Mouse (Mus musculus) forelimb bud, embryonic 11.5 days (tissue): ENCODE results near the gene Med27.

Experiments used
- DNase-seq: peaks from one replicate; pipeline ENCODE4 v3.0.0-alpha.2; 2012; ENCODE audit warnings: low read depth, low spot score

Gene Med27

DNA sequence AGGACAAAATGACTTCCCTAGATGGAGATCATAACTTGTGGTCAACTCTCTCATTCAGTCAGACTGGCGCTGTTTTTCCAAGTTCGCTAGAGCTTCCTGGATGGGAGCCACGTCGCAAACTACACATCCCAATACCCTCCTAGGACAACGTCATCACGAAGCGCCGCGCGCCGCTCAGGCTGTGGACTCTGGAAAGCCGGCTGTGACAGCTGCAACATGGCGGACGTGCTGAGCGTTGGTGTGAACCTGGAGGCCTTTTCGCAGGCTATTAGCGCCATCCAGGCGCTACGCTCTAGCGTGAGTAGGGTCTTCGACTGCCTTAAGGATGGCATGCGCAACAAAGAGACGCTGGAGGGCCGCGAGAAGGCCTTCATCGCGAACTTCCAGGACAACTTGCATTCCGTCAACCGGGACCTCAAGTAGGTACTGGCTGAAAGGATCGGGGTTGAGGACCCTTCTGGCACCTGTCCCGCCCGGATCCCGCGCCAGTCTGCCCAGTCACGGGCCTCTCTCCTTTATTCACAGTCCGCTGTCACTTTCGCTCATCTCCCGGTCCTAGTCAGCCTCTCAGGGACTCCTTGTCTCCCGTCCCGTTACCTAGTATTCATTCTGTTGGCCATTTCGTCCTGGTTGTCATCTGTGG lies at the start of gene Med27:
Gene Med27, plus strand, starts transcription at position 191 of the 643 bp plus-strand sequence.
- peak; percentile 94 for DNase-seq

DNA sequence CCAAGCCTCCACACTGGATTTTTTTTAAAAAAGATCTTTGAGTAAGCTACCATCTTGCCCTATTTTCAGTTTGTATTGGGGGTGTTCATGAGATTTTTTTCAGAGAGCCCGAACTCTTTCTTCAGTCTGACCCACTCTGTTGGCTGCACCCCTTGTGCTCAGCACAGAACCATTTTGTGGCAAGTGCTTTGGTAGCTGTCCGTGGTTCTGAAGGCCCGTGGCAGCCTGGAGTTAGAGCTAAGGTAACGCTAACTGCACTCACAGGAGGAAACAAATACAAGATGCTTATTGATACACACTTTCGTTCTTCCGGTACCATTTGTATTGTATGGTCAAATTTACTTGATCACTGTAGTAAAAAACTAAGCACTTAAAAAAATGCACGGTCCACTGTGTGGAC lies 36.7 kb upstream of the Med27 start:
- DNase-seq = peak; percentile 63

DNA sequence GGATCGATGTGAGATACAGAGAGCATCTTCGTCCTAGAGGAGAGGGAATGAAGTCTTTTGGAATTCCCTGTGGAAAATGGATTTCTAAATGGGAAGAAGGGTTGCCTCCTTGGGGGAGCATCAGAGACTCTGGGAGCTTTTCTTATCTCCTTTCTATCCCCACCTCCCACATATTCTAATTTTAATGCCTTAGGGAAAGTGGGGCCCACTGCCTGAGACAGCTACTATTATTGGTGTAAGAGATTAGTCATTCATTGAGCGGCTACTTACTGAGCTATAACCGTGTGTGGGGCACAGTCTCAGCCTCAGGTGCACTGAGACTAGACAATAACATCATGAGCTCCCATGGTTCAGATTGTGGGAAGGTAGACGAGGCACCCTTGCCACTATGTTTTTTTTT lies 34.6 kb upstream of the Med27 start:
- no peak for DNase-seq

GRCm38 (mm10) chr2:29317906-29318470 lies 28.6 kb upstream of the Med27 start:
- no peak for DNase-seq

GRCm38 (mm10) chr2:29318596-29318995 lies 28.0 kb upstream of the Med27 start:
- no peak for DNase-seq

- no peak for DNase-seq
Observed at GRCm38 (mm10) chr2:29320229-29320751, 26.3 kb upstream of the Med27 start.

DNA sequence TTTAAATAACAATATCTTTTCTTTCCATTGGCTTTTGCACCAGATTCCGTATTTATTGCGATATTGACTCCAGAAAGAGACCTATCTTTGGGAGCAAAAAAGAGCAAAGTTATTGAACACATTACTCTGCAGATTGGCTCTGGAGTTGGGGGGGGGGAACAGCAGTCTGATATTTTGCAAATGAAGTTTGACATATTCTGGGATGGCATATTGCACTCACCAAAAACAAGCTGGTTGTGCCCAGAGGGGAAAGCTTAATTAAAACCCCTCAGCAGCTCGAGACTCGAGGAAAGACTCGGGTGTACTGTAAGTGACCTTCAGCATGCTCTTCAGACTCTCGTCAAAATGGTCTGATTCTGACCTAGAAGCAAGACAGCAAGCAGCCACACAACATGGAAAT lies 25.8 kb upstream of the Med27 start:
- no peak for DNase-seq

DNA sequence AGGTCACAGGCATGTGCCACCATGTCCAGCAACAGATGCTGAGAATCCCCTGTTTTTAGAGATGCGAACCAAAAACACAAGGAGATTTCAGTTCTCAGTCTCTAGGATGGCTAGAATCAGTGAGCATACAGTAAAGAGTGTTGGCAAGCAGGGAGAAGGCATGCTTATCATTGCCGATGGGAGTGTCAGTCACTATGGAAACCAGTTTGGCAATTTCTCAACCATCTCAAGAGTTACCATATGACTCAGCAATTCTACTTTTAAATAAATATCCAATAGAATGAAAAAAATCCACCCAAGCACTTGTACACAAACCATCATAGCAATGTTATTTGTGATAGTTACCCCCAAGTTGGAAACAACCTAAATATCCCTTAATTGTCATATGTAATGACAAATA lies 22.2 kb upstream of the Med27 start:
- DNase-seq = no peak

- DNase-seq = no peak
Observed at GRCm38 (mm10) chr2:29330471-29330870, 16.1 kb upstream of the Med27 start.

DNA sequence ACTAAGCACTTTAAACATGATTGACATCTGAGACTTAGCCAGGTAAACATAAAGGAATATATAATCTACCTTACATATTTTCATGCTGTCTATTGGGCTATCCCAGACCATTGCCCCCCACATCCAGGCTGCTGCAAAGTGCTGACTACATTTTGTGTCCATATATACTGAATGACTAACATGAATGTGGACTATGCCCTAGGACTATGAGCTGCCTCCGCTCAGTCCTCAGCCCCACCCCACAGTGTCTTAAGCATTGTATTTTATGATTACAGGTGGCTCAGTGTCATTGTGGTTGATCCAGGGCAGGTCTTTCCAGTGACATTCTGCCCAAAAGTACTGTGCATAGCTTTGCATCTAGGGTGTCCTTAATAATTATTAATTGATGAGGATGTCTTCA lies 8.2 kb upstream of the Med27 start:
- no peak for DNase-seq

- peak; percentile 26 for DNase-seq
Observed at GRCm38 (mm10) chr2:29358696-29359375, 12.2 kb downstream of the Med27 start.

GRCm38 (mm10) chr2:29360956-29361355 lies 14.3 kb downstream of the Med27 start:
- DNase-seq = no peak

GRCm38 (mm10) chr2:29365000-29365695 lies 18.5 kb downstream of the Med27 start:
- no peak for DNase-seq

DNA sequence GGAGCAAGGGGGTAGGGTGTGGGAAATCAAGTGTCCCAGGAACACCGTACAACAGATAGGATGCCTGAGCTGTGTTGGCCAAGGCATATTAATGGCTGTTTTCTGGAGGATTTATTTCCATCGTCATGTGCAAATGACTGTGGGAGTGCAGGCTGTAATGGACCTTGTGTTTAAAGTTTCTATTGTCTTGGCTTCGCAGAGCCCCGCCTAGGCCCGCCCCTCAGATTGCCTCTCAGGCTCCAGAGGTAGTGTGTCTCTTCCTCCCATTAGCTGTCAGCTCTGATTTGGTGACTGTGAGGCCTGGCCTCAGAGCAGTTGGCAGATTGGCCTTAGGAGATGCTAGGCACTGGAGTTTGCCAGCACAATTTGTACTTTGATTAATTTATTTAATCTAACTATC lies 22.1 kb downstream of the Med27 start:
- DNase-seq = no peak

- no peak for DNase-seq
Observed at GRCm38 (mm10) chr2:29372176-29372575, 25.6 kb downstream of the Med27 start.

- no peak for DNase-seq
Observed at GRCm38 (mm10) chr2:29381683-29382082, 35.1 kb downstream of the Med27 start.

DNA sequence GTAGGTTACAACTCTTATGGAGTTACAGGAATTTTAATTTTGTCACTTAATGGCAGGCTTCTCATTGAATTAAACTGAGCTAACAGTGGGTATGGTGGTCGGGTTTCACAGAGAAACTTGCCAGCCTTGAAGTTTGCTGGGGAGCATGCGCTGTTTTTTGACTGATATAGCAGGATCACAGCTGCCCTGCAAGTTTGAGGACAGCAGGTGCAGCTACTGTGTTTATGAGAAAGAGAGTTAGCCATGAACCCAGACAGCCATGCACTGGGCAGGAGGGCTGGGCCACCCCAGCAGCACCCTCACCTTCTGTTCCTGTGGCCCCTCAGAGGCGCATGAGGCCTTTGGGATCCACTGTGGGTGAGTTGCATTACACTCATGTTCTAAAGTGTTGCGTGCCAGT lies 36.0 kb downstream of the Med27 start:
- no peak for DNase-seq

DNA sequence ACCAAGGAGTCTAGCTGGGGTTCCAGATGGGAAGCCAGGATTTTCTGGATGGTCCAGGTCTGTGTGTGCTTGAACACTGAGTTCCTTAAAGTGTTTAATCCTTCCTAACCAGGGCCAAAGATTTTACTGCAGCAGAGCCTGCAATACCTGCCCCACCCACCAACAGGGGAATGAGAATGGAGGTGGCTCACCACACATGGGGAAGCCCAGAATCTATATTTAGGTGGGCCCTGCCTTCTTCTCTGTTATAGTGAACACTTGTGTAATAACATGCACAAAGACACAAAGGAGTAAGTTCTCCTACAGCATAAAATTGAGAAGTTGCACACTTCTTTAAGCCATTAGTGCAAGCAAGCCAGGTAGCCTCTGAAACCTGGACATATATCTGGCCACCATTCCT lies 36.5 kb downstream of the Med27 start:
- DNase-seq = no peak

GRCm38 (mm10) chr2:29385405-29385804 lies 38.8 kb downstream of the Med27 start:
- DNase-seq = peak; percentile 18

- DNase-seq = no peak
Observed at GRCm38 (mm10) chr2:29387268-29387667, 40.6 kb downstream of the Med27 start.

DNA sequence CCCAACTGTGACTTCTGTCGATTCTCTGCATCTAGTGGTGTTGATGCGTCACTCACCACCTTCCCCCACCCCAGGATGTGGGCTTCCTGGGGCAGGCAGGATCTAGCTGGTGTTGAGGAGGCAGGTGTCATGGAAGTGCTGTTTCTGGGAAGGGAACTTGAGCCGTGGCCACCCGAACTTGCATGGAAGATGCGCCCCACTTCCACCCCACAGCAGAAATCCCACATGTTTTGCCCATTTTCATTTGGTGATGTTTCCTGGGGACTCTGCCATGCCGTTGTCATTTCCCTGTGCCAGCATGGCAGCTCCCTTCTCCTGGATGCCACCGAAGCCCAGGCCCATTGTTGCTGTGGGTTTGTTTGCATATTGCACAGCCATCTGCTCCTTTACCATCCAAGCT lies 42.3 kb downstream of the Med27 start:
- no peak for DNase-seq

DNA sequence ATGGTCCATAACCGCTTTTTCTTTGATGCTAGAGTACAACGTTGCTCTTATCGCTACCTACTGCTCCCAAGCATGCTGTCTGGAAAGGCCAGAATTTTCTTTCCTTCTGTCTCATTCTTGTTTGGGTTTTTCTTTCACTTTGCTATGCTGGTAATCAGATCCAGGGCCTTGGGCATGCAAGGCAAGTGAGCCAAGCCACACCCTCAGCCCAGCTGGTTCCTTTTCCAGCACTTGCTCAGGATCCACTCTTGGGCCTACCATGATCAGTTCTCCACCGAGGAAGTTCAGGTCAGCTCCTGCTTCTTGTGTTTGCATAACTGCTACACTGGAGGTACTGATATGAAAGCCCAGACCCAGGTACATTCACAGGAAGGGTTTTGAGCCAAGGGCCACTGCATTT lies 44.5 kb downstream of the Med27 start:
- no peak for DNase-seq
